Mouse (Mus musculus) kidney, adult 2 months (tissue): ENCODE measurements around the gene Tpd52l1. TPM values are rescaled to one million over a fixed set of nuclear protein-coding genes. Genes with fewer than 3 reads are reported as not detected.
"Not testable (repeated sequence)": the region's sequence is repeated elsewhere in the genome, so short reads cannot be mapped to it uniquely, and the experiment has no call there.

Experiments used
- DNase-seq: peaks from one replicate; pipeline ENCODE4 v3.0.0; 2021
- H3K27ac ChIP-seq: fragments of 200-500 bp; 2 replicates; pipeline ENCODE4 v1.5.1; 2012; ENCODE audit warnings: low read depth, low read length, control low read depth, inconsistent platforms; ENCODE audit not compliant: insufficient read depth
- H3K27me3 ChIP-seq: fragments of 200-500 bp; replicated peaks from 2 replicates; pipeline ENCODE4 v1.6.1; 2012; ENCODE audit warnings: mild to moderate bottlenecking, moderate library complexity, low read length, inconsistent platforms; ENCODE audit not compliant: control insufficient read depth, insufficient read depth
- H3K36me3 ChIP-seq: fragments of 200-500 bp; 2 replicates; pipeline ENCODE4 v1.6.1; 2012; ENCODE audit warnings: mild to moderate bottlenecking, moderate library complexity, low read length, inconsistent platforms; ENCODE audit not compliant: control insufficient read depth, insufficient read depth
- H3K4me1 ChIP-seq: fragments of 200-500 bp; 2 replicates; pipeline ENCODE4 v1.6.1; 2011; ENCODE audit warnings: low read length; ENCODE audit not compliant: control insufficient read depth, insufficient read depth
- H3K4me3 ChIP-seq: fragments of 200-500 bp; 2 replicates; pipeline ENCODE4 v1.5.1; 2011; ENCODE audit warnings: mild to moderate bottlenecking, low read depth, low read length, control low read depth; ENCODE audit not compliant: insufficient read depth
- CTCF ChIP-seq: fragments of 200-500 bp; conservative IDR thresholded peaks from 2 replicates; pipeline ENCODE4 v1.5.1; 2011; ENCODE audit warnings: low read depth, mild to moderate bottlenecking, control low read depth, low read length, moderate library complexity, mixed read lengths; ENCODE audit not compliant: insufficient read depth, insufficient read length
- POLR2A ChIP-seq: fragments of 200-500 bp; IDR thresholded peaks from one replicate; pipeline ENCODE4 v1.6.1; 2011; ENCODE audit warnings: low read depth, low read length, control low read depth
- WGBS: fragments of 180-500 bp; shearing (Covaris S2); methylation state at CpG from one replicate; pipeline ENCODE4 v1.1.7; 2018; 5-methylcytosine and 5-hydroxymethylcytosine counted together
- polyA plus RNA-seq: library from polyadenylated mRNA; depleted of rRNA; stranded (reverse); fragments of >200 nt; gene quantifications from 2 replicates; pipeline ENCODE4 v1.2.3, GENCODE M21; 2012

Tpd52l1 gene
- polyA plus RNA-seq, 1 experiment = 18.5 TPM

DNA sequence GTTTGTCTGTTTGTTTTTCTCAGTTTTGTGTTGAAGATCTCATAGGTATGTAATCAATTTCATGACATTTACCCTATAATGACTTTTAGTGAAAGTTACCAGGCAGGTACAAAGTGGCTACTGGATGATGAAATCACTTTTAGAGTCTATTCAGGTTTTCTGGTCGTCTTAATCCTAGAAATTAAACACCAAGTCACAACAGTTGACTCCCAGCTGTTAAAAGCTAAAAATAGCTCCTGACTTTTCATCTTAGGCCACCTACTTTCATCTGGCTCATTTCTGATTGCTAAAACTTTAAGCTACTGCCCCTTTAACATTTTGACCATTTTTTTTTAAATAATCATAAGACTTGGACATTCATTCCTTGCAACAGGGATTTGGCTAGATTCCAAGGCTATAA is 1.3 kb upstream of the Tpd52l1 start:
- whole genome bisulfite sequencing = 34% methylated on average over 1 of the region's 1 CpGs
- Histone ChIP-seq H3K36me3 (no peaks in the 10 kb centered on the region), H3K27ac (no peak overlapping the region), H3K27me3 (no peaks in the 10 kb centered on the region), H3K4me3 (no peak overlapping the region), H3K4me1 (no peaks in the 10 kb centered on the region)
- no peak for TF ChIP-seq POLR2A
- TF ChIP-seq CTCF = no peak
- DNase-seq = no peak

DNA sequence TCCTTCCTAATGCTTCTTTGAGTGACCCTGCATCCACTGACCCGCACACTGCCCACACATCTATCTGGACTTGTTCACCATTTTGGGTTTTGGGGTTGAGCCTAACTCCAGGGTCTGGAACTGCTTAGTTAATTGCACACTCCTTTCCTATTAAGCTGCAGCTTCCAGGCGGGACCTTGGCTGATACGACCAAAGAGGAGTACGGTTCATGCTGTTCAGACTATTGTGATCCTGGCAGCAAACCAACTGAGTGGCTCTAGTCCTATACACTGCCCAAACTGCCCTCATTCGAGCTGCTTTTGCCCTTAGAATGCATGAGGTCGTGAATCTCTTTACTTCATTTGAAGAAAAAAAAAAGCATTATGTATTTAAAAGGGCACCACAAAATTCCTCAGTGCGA is 1.6 kb downstream of the Tpd52l1 start:
- no peak for DNase-seq
- WGBS = 64% methylated on average over 7 of the region's 7 CpGs
- H3K4me3 ChIP-seq = no peak overlapping the region
- H3K27ac ChIP-seq = no peak overlapping the region
- H3K36me3 ChIP-seq = no peaks in the 10 kb centered on the region
- TF ChIP-seq POLR2A = no peak
- TF ChIP-seq CTCF = no peak
- H3K27me3 ChIP-seq = no peaks in the 10 kb centered on the region
- no peaks in the 10 kb centered on the region for H3K4me1 ChIP-seq

DNA sequence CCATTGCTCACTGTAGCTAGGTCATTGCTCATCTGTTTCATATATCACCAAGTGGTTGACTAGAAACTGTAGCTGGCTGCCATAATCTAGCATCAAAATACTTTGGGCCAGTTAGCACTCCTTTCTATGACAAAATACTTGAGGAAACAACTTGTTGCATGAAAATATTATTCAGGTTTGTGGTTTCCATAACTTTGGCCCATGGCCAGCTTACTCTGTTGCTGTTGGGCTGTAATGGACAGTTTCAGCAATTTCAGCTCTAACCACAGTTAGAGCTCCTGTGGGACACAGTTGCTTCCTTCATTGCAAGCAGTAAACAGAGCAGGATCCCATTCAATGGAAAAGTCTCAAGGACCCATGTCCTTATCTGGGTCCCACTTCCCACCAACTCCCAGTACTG is 4.3 kb downstream of the Tpd52l1 start:
- no peak overlapping the region for H3K4me3 ChIP-seq
- H3K36me3 ChIP-seq = no peaks in the 10 kb centered on the region
- no peak for DNase-seq

GRCm38 (mm10) chr10:31436047-31436446 is 9.7 kb downstream of the Tpd52l1 start:
- H3K27me3 ChIP-seq = no peaks in the 10 kb centered on the region
- no peaks in the 10 kb centered on the region for H3K36me3 ChIP-seq
- 76% methylated on average over 4 of the region's 4 CpGs for WGBS
- DNase-seq = no peak
- no peak overlapping the region for H3K27ac ChIP-seq
- H3K4me1 ChIP-seq = no peaks in the 10 kb centered on the region
- TF ChIP-seq POLR2A (no peak), CTCF (no peak)
- H3K4me3 ChIP-seq = no peak overlapping the region

More for the DNA sequence above, 4.3 kb downstream of the Tpd52l1 start:
- H3K27me3 ChIP-seq = no peaks in the 10 kb centered on the region
- TF ChIP-seq CTCF = no peak
- no peaks in the 10 kb centered on the region for H3K4me1 ChIP-seq
- no peak overlapping the region for H3K27ac ChIP-seq

DNA sequence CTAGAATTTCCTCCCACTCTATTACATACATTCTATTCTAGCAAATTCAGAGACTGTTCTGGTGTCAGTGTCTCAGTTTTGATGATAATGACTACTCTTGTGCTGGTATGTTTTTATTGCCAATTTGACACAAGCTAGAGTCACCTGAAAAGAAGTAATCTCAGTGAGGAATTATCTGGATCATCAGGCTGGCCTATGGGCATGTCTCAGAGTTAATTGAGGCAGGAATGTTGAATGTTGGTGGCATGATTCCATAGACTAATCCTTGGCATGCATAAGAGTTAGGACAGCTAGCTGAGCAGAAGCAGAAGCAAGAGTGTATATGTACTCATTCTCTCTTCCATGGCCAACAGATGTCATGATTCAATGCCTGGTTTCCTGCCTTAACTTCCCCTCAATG is 27.8 kb downstream of the Tpd52l1 start:
- no peak overlapping the region for H3K4me3 ChIP-seq
- H3K4me1 ChIP-seq = 0 out of 2 replicates have a peak, but pooled peaks cover 3% of the 10 kb centered on the region
- TF ChIP-seq CTCF (no peak), POLR2A (no peak)
- no peak for DNase-seq
- H3K36me3 ChIP-seq = no peaks in the 10 kb centered on the region
- no peaks in the 10 kb centered on the region for H3K27me3 ChIP-seq
- H3K27ac ChIP-seq = no peak overlapping the region

DNA sequence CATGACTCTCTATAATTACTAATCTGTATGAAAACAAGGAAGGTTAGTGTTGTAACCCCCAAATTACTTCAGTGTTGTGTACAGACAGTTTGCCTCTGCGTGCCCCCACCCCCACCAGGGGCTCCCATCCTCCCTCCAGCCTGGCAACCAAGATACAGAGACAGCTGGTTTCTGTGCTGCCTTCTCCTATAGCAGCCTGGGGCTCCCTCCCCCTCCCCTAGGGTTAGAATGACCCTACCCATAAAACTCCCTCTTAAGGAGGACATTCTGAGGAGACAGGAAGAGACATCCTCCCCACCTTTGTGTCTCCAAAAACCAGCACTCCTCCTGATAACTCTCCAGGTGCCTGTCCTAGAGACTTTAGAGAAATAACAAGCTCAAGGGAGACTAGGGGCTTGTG is 52.8 kb downstream of the Tpd52l1 start:
- no peak overlapping the region for H3K4me3 ChIP-seq
- no peaks in the 10 kb centered on the region for H3K27me3 ChIP-seq
- no peak overlapping the region for H3K27ac ChIP-seq
- no peaks in the 10 kb centered on the region for H3K36me3 ChIP-seq
- WGBS = 22% methylated on average over 1 of the region's 1 CpGs
- 0 out of 2 replicates have a peak, but pooled peaks cover 4% of the 10 kb centered on the region for H3K4me1 ChIP-seq
- DNase-seq = no peak
- TF ChIP-seq CTCF (no peak), POLR2A (no peak)

DNA sequence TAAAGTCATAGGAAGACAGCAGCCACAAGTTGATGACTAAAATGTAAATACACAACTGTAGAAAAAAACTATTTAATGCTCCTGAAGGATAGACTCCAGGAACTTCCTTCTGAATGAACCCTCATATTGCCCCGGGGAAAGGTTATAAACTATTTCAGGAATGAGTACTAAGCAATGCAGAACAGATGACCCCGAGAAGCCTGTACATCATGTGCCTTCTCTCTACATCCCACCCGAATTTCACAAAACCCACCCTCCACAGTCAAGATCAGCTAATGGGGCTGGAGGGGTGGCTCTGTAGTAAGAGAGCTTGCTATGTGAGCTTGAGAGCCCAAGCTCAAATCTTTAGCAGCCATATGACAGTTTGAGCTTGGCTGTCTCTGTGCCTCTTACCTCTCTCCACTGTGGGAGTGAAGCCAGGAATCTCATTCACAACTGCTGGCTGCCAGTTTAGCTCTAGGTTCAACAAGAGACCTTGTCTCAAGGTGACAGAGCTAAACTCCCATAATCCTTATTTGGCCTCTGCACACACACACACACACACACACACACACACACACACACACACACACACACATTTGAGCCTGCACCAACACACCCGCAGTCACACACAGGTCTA is 54.9 kb downstream of the Tpd52l1 start:
- peak; percentile 62 for DNase-seq
- peak overlapping the region; percentile 66; the same call in 1 of the 2 replicates for H3K27ac ChIP-seq
- H3K36me3 ChIP-seq = no peaks in the 10 kb centered on the region
- H3K27me3 ChIP-seq = no peaks in the 10 kb centered on the region
- WGBS = 41% methylated on average over 4 of the region's 4 CpGs
- H3K4me1 ChIP-seq = 0 out of 2 replicates have a peak, but pooled peaks cover 6% of the 10 kb centered on the region
- no peak overlapping the region for H3K4me3 ChIP-seq
- TF ChIP-seq CTCF = no peak
- TF ChIP-seq POLR2A = no peak

DNA sequence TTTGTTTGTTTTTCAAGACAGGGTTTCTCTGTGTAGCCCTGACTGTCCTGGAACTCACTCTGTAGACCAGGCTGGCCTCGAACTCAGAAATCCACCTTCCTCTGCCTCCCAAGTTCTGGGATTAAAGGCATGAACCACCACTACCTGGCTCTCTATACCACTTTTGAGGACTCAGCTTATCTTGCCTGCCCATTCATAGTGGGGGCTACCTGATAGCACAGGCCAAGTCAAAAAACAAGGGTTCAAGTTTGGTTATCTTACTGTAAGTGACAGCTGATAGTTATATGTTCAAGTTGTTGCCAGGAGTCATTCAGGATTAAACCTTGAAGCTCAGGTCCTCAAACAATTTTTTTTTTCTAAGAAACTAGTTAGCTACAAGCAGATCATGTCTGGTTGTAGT is 57.2 kb downstream of the Tpd52l1 start:
- not testable (repeated sequence) for H3K27me3 ChIP-seq, DNase-seq, H3K27ac ChIP-seq, H3K4me1 ChIP-seq, H3K4me3 ChIP-seq, H3K36me3 ChIP-seq
- 97% methylated on average over 1 of the region's 1 CpGs for WGBS

GRCm38 (mm10) chr10:31370200-31370599 is 75.6 kb downstream of the Tpd52l1 start:
- H3K4me1 ChIP-seq, H3K36me3 ChIP-seq, H3K4me3 ChIP-seq, H3K27me3 ChIP-seq, H3K27ac ChIP-seq: not testable (repeated sequence)
- peak; percentile 6 for DNase-seq
- WGBS = 17% methylated on average over 4 of the region's 5 CpGs
